Mouse (Mus musculus): Measurements from ENCODE around the gene Tpst1. TPM values are rescaled to one million over a fixed set of nuclear protein-coding genes. Genes with fewer than 3 reads are reported as not detected.

Tpst1 gene
- total and polyA plus RNA-seq, 3 experiments = 0.22 TPM; not detected in 2

- TF ChIP-seq GATA1 (IDR thresholded peaks at IDR 0.05; ENCODE audit: borderline replicate concordance, low read length) (no peak), TAL1 (conservative IDR thresholded peaks at IDR 0.05; ENCODE audit: low read depth, low read length) (no peak), POLR2AphosphoS5 (IDR thresholded peaks at IDR 0.05; ENCODE audit: insufficient replicate concordance, low read depth, low read length) (no peak), CTCF (IDR thresholded peaks at IDR 0.05; ENCODE audit: low read depth, low read length) (no peak), GATA2 (IDR thresholded peaks at IDR 0.05; ENCODE audit: borderline replicate concordance, low read depth, low read length) (no peak)
- no peaks in the 10 kb centered on the region for H3K9me3 ChIP-seq (replicated peaks)
- no peak overlapping the region for H3K4me3 ChIP-seq (ENCODE audit: low read depth, low read length)
- no peaks in the 10 kb centered on the region for H3K27me3 ChIP-seq (ENCODE audit: insufficient read depth, low read length)
- DNase-seq (ENCODE audit: low spot score) (no peak), ATAC-seq (ENCODE audit: extremely low read depth, insufficient number of reproducible peaks, low FRiP score, poor library complexity, severe bottlenecking) (no peak)
- peaks cover 5% of the 10 kb centered on the region for H3K4me1 ChIP-seq (ENCODE audit: insufficient read depth, low read depth, low read length)
- peaks cover 93% of the 10 kb centered on the region for H3K36me3 ChIP-seq (replicated peaks)
Observed at GRCm38 (mm10) chr5:130043741-130044140, 29.4 kb upstream of the Tpst1 start.

GRCm38 (mm10) chr5:130044201-130044695, 28.9 kb upstream of the Tpst1 start:
- TF ChIP-seq TAL1 (conservative IDR thresholded peaks at IDR 0.05; ENCODE audit: low read depth, low read length) (no peak), GATA2 (IDR thresholded peaks at IDR 0.05; ENCODE audit: borderline replicate concordance, low read depth, low read length) (no peak), GATA1 (IDR thresholded peaks at IDR 0.05; ENCODE audit: borderline replicate concordance, low read length) (no peak), POLR2AphosphoS5 (IDR thresholded peaks at IDR 0.05; ENCODE audit: insufficient replicate concordance, low read depth, low read length) (no peak), CTCF (IDR thresholded peaks at IDR 0.05; ENCODE audit: low read depth, low read length) (no peak)
- no peaks in the 10 kb centered on the region for H3K27me3 ChIP-seq (ENCODE audit: insufficient read depth, low read length)
- ATAC-seq (ENCODE audit: extremely low read depth, insufficient number of reproducible peaks, low FRiP score, poor library complexity, severe bottlenecking) (no peak), DNase-seq (ENCODE audit: low spot score) (no peak)
- H3K9me3 ChIP-seq (replicated peaks) = no peaks in the 10 kb centered on the region
- peaks cover 96% of the 10 kb centered on the region for H3K36me3 ChIP-seq (replicated peaks)
- H3K4me3 ChIP-seq (ENCODE audit: low read depth, low read length) = no peak overlapping the region
- peaks cover 5% of the 10 kb centered on the region for H3K4me1 ChIP-seq (ENCODE audit: insufficient read depth, low read depth, low read length)

GRCm38 (mm10) chr5:130046100-130046499, 27.0 kb upstream of the Tpst1 start:
- ATAC-seq (ENCODE audit: extremely low read depth, insufficient number of reproducible peaks, low FRiP score, poor library complexity, severe bottlenecking) = no peak
- H3K36me3 ChIP-seq (replicated peaks) = peaks cover 94% of the 10 kb centered on the region

GRCm38 (mm10) chr5:130046589-130046988, 26.5 kb upstream of the Tpst1 start:
- ATAC-seq (ENCODE audit: extremely low read depth, insufficient number of reproducible peaks, low FRiP score, poor library complexity, severe bottlenecking) (no peak), DNase-seq (ENCODE audit: low spot score) (no peak)
- Histone ChIP-seq H3K36me3 (replicated peaks) (peaks cover 94% of the 10 kb centered on the region), H3K27me3 (ENCODE audit: insufficient read depth, low read length) (no peaks in the 10 kb centered on the region), H3K4me1 (ENCODE audit: insufficient read depth, low read depth, low read length) (no peaks in the 10 kb centered on the region), H3K9me3 (replicated peaks) (no peaks in the 10 kb centered on the region), H3K4me3 (ENCODE audit: low read depth, low read length) (no peak overlapping the region)
- no peak for TF ChIP-seq CTCF (IDR thresholded peaks at IDR 0.05; ENCODE audit: low read depth, low read length)
- TF ChIP-seq GATA1 (IDR thresholded peaks at IDR 0.05; ENCODE audit: borderline replicate concordance, low read length) = no peak
- TF ChIP-seq POLR2AphosphoS5 (IDR thresholded peaks at IDR 0.05; ENCODE audit: insufficient replicate concordance, low read depth, low read length) = no peak
- no peak for TF ChIP-seq GATA2 (IDR thresholded peaks at IDR 0.05; ENCODE audit: borderline replicate concordance, low read depth, low read length)
- no peak for TF ChIP-seq TAL1 (conservative IDR thresholded peaks at IDR 0.05; ENCODE audit: low read depth, low read length)

More at GRCm38 (mm10) chr5:130046100-130046499, 27.0 kb upstream of the Tpst1 start:
- TF ChIP-seq TAL1 (conservative IDR thresholded peaks at IDR 0.05; ENCODE audit: low read depth, low read length) (no peak), GATA2 (IDR thresholded peaks at IDR 0.05; ENCODE audit: borderline replicate concordance, low read depth, low read length) (no peak), CTCF (IDR thresholded peaks at IDR 0.05; ENCODE audit: low read depth, low read length) (no peak), POLR2AphosphoS5 (IDR thresholded peaks at IDR 0.05; ENCODE audit: insufficient replicate concordance, low read depth, low read length) (no peak)
- no peak overlapping the region for H3K4me3 ChIP-seq (ENCODE audit: low read depth, low read length)
- H3K9me3 ChIP-seq (replicated peaks) = no peaks in the 10 kb centered on the region
- DNase-seq (ENCODE audit: low spot score) = no peak
- no peaks in the 10 kb centered on the region for H3K4me1 ChIP-seq (ENCODE audit: insufficient read depth, low read depth, low read length)
- H3K27me3 ChIP-seq (ENCODE audit: insufficient read depth, low read length) = no peaks in the 10 kb centered on the region

- TF ChIP-seq CTCF (IDR thresholded peaks at IDR 0.05; ENCODE audit: low read depth, low read length) (peak; percentile 48; the same call in 1 of the 2 replicates), TAL1 (conservative IDR thresholded peaks at IDR 0.05; ENCODE audit: low read depth, low read length) (no peak), GATA2 (IDR thresholded peaks at IDR 0.05; ENCODE audit: borderline replicate concordance, low read depth, low read length) (no peak), POLR2AphosphoS5 (IDR thresholded peaks at IDR 0.05; ENCODE audit: insufficient replicate concordance, low read depth, low read length) (no peak)
- H3K4me1 ChIP-seq (ENCODE audit: insufficient read depth, low read depth, low read length) = no peaks in the 10 kb centered on the region
- no peak for DNase-seq (ENCODE audit: low spot score)
- H3K27me3 ChIP-seq (ENCODE audit: insufficient read depth, low read length) = no peaks in the 10 kb centered on the region
- H3K36me3 ChIP-seq (replicated peaks) = peaks cover 93% of the 10 kb centered on the region
- no peak overlapping the region for H3K4me3 ChIP-seq (ENCODE audit: low read depth, low read length)
- no peaks in the 10 kb centered on the region for H3K9me3 ChIP-seq (replicated peaks)
- no peak for ATAC-seq (ENCODE audit: extremely low read depth, insufficient number of reproducible peaks, low FRiP score, poor library complexity, severe bottlenecking)
Observed at GRCm38 (mm10) chr5:130047013-130047412, 26.1 kb upstream of the Tpst1 start.

GRCm38 (mm10) chr5:130048786-130049520, 24.2 kb upstream of the Tpst1 start:
- no peak overlapping the region for H3K4me3 ChIP-seq (ENCODE audit: low read depth, low read length)
- H3K36me3 ChIP-seq (replicated peaks) = peaks cover 90% of the 10 kb centered on the region
- DNase-seq (ENCODE audit: low spot score) = no peak
- TF ChIP-seq POLR2AphosphoS5 (IDR thresholded peaks at IDR 0.05; ENCODE audit: insufficient replicate concordance, low read depth, low read length) (no peak), TAL1 (conservative IDR thresholded peaks at IDR 0.05; ENCODE audit: low read depth, low read length) (no peak), GATA1 (IDR thresholded peaks at IDR 0.05; ENCODE audit: borderline replicate concordance, low read length) (no peak), CTCF (IDR thresholded peaks at IDR 0.05; ENCODE audit: low read depth, low read length) (no peak), GATA2 (IDR thresholded peaks at IDR 0.05; ENCODE audit: borderline replicate concordance, low read depth, low read length) (no peak)
- H3K9me3 ChIP-seq (replicated peaks) = no peaks in the 10 kb centered on the region
- no peaks in the 10 kb centered on the region for H3K27me3 ChIP-seq (ENCODE audit: insufficient read depth, low read length)
- no peaks in the 10 kb centered on the region for H3K4me1 ChIP-seq (ENCODE audit: insufficient read depth, low read depth, low read length)
- ATAC-seq (ENCODE audit: extremely low read depth, insufficient number of reproducible peaks, low FRiP score, poor library complexity, severe bottlenecking) = no peak

Data from G1E (cell line).